15 mouse cellular contexts compared by ENCODE assay signal in genomic region chr3:131511616-131512015, GRCm38 (mm10). TPM values are rescaled to one million over a fixed set of nuclear protein-coding genes. Genes with fewer than 3 reads are reported as not detected.
DNase-seq lines count a peak whose midpoint lies in the region; ATAC-seq and TF ChIP-seq lines count a peak whose summit lies in the region.
"Had no signal": no experiment of that assay in that cellular context is flagged by ENCODE, and none has a peak within 500 bp of the region (broad histone marks: within the 10 kb centered on the region; RNA-seq: fewer than 3 reads in every experiment).

No protein-coding gene starts in this region.

- no peaks in the 10 kb centered on the region for H3K4me1 ChIP-seq in lung, embryonic 16.5 days (replicated peaks; ENCODE audit: control insufficient read depth, insufficient read depth, low read length)
- H3K4me1 ChIP-seq in small intestine, adult 2 months (ENCODE audit: control insufficient read depth, insufficient read depth, insufficient read length, low read length): no peaks in the 10 kb centered on the region
- H3K4me1 ChIP-seq in neural tube, embryonic 15.5 days: no peaks in the 10 kb centered on the region
- H3K4me1 ChIP-seq: embryonic facial prominence, embryonic 12.5 days; limb, embryonic 12.5 days; stomach, embryonic 15.5 days had no signal

- no peaks in the 10 kb centered on the region for H3K9me3 ChIP-seq in lung, embryonic 16.5 days (ENCODE audit: control insufficient read depth, low read length)
- H3K9me3 ChIP-seq in neural tube, embryonic 15.5 days (replicated peaks): no peaks in the 10 kb centered on the region
- H3K9me3 ChIP-seq: embryonic facial prominence, embryonic 12.5 days; limb, embryonic 12.5 days; stomach, embryonic 15.5 days had no signal

- H3K4me2 ChIP-seq in lung, embryonic 16.5 days (ENCODE audit: low read depth, low read length): no peak overlapping the region
- no peak overlapping the region for H3K4me2 ChIP-seq in neural tube, embryonic 15.5 days
- H3K4me2 ChIP-seq: embryonic facial prominence, embryonic 12.5 days; limb, embryonic 12.5 days; stomach, embryonic 15.5 days had no signal

- H3K9ac ChIP-seq in lung, embryonic 16.5 days (ENCODE audit: low read length): no peak overlapping the region
- H3K9ac ChIP-seq in neural tube, embryonic 15.5 days (replicated peaks): no peak overlapping the region
- H3K9ac ChIP-seq: embryonic facial prominence, embryonic 12.5 days; limb, embryonic 12.5 days; stomach, embryonic 15.5 days had no signal

- no peak overlapping the region for H3K27ac ChIP-seq in lung, embryonic 16.5 days (ENCODE audit: low read length)
- H3K27ac ChIP-seq in small intestine, adult 2 months (ENCODE audit: insufficient read depth, low read depth, low read length): no peak overlapping the region
- H3K27ac ChIP-seq in neural tube, embryonic 15.5 days (replicated peaks): no peak overlapping the region
- H3K27ac ChIP-seq: embryonic facial prominence, embryonic 12.5 days; limb, embryonic 12.5 days; stomach, embryonic 15.5 days had no signal

- no peak overlapping the region for H3K4me3 ChIP-seq in lung, embryonic 16.5 days (ENCODE audit: low read length)
- H3K4me3 ChIP-seq in small intestine, adult 2 months (ENCODE audit: low read depth, low read length): no peak overlapping the region
- H3K4me3 ChIP-seq in neural tube, embryonic 15.5 days (replicated peaks): no peak overlapping the region
- H3K4me3 ChIP-seq: embryonic facial prominence, embryonic 12.5 days; limb, embryonic 12.5 days; stomach, embryonic 15.5 days had no signal

- WGBS in lung, embryonic 16.5 days: 58% methylated on average over 8 of the region's 8 CpGs
- 52% methylated on average over 8 of the region's 8 CpGs for WGBS in small intestine, adult 2 months
- WGBS in neural tube, embryonic 15.5 days: 56% methylated on average over 8 of the region's 8 CpGs

- TF ChIP-seq CTCF in small intestine, adult 2 months (IDR thresholded peaks at IDR 0.05; ENCODE audit: extremely low read depth, insufficient read length, insufficient replicate concordance, low read depth, low read length): peak; percentile 25; the same call in 1 of the 2 replicates

- H3K36me3 ChIP-seq in lung, embryonic 16.5 days (ENCODE audit: control insufficient read depth, insufficient read depth, low read length): no peaks in the 10 kb centered on the region
- H3K36me3 ChIP-seq in small intestine, adult 2 months (ENCODE audit: control insufficient read depth, insufficient read depth, low read length): no peaks in the 10 kb centered on the region
- no peaks in the 10 kb centered on the region for H3K36me3 ChIP-seq in neural tube, embryonic 15.5 days
- H3K36me3 ChIP-seq: embryonic facial prominence, embryonic 12.5 days; limb, embryonic 12.5 days; stomach, embryonic 15.5 days had no signal

- no peak for TF ChIP-seq POLR2A in small intestine, adult 2 months (IDR thresholded peaks at IDR 0.05; ENCODE audit: low read depth, low read length)

- DNase-seq in kidney, adult 9 months: peak; percentile 54
- DNase-seq in kidney, adult 11 months: no peak
- DNase-seq in lung, postnatal 25 days (ENCODE audit: low spot score): no peak
- peak; percentile 26 to 29 for DNase-seq in adrenal gland, postnatal 36 days
- DNase-seq: cerebellum, adult 9-11 months; heart, postnatal 4 days; layer of hippocampus, postnatal 36 days; right cerebral cortex, postnatal 25 days; thymus, postnatal 36 days had no signal

- 0 out of 2 replicates have a peak, but pooled peaks have one; percentile 20 for ATAC-seq in lung, embryonic 16.5 days (ENCODE audit: low read depth)
- no peak for ATAC-seq in neural tube, embryonic 15.5 days (ENCODE audit: low FRiP score)

- H3K27me3 ChIP-seq in lung, embryonic 16.5 days (ENCODE audit: control insufficient read depth, insufficient read depth, low read depth, low read length): no peaks in the 10 kb centered on the region
- no peaks in the 10 kb centered on the region for H3K27me3 ChIP-seq in small intestine, adult 2 months (ENCODE audit: control insufficient read depth, insufficient read depth, low read length)
- H3K27me3 ChIP-seq in neural tube, embryonic 15.5 days (replicated peaks): no peaks in the 10 kb centered on the region; the same call in 1 of the 2 replicates
- H3K27me3 ChIP-seq: embryonic facial prominence, embryonic 12.5 days; limb, embryonic 12.5 days; stomach, embryonic 15.5 days had no signal

RNA-seq across cellular contexts. Expression of gene Sgms2, which starts 20.4 kb away (rescaled TPM):
- 4.0 and 4.4 TPM in 2 replicates for polyA plus RNA-seq in lung, embryonic 16.5 days (2015; fragmentation: Nextera tagmentation; extraction: Ambion mirVana)
- total RNA-seq in adrenal gland, postnatal 36 days (2021): 10 to 100 TPM in 1 of 2 experiments, 1 to 10 TPM in 1; 2.7 to 11.2 TPM
- 1.6 and 4.9 TPM in 2 replicates for polyA plus RNA-seq in small intestine, adult 2 months (2012; rRNA removed)
- polyA plus RNA-seq in neural tube, embryonic 15.5 days (2015; fragmentation: Nextera tagmentation; extraction: Ambion mirVana): 1.8 and 3.7 TPM in 2 replicates

RNA-seq across cellular contexts. Expression of gene Papss1, which starts 53.0 kb away (rescaled TPM):
- 93.5 and 97.3 TPM in 2 replicates for polyA plus RNA-seq in lung, embryonic 16.5 days (2015; fragmentation: Nextera tagmentation; extraction: Ambion mirVana)
- 10 to 100 TPM; 56.8 to 69.3 TPM for total RNA-seq in adrenal gland, postnatal 36 days (2021)
- 8.2 and 44.8 TPM in 2 replicates for polyA plus RNA-seq in small intestine, adult 2 months (2012; rRNA removed)
- 128 and 135 TPM in 2 replicates for polyA plus RNA-seq in neural tube, embryonic 15.5 days (2015; fragmentation: Nextera tagmentation; extraction: Ambion mirVana)

Comparison
In these comparisons a context has a peak if more than half of its experiments do, and no peak if none do; other contexts are left out.
1. DNase-seq: peak in kidney, adult 9 months (single experiment) and adrenal gland, postnatal 36 days (2 of 2); none in kidney, adult 11 months (single experiment) and lung, postnatal 25 days (single experiment).